Mouse (Mus musculus): ENCODE results near the gene Nnmt.

Nnmt gene

DNA sequence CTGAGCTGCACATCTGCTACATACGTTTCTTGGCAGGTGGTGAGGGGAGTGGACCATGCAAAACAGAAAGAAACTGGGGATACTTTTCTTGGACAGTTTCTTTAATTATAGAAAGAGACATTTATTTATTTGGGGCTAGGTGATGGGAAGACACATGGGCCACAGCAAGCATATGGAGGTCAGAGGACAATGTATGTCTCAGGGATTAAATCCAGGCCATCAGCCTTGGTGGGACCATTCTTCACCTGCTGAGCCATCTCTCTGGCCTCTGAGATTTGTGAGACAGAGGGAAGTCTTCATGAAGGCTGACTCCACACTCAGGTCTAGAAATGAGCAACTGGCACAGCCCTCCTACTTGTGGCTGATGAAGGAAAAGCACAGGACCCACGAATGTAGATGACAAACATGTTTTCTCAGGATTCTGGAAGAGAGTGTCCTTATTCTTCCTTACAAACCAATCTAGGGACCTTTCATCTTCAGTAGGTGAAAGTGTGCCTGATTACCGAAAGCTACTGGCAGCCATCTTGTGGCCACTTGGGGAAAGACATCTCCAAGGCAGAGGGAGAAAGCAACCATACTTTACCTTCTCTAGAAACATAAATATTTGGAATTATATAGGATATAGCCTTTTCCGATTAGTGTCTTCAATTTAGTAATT lies 45.3 kb downstream of the Nnmt start:
- DNase-seq (ENCODE audit: low read depth): peak; percentile 71

DNA sequence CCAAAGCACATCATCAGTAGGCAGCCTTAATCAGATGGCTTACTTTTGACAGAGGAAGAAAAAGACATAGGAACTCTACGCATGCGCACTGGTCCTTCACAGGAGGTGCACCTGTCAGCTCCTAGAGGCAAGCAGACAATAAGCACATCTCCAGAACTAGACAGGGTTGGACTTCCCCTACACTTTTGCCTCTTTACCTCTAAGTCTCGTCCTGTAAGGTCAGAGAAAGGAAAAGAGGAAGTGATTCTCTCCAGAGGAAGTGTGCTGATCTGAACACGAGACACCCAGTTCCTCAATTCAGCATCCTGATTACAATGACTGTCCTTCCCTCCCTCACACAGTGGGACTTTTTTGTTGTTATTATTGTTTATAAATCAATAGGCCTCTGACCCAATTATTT lies 46.3 kb downstream of the Nnmt start:
- DNase-seq (ENCODE audit: low read depth): peak; percentile 70

DNA sequence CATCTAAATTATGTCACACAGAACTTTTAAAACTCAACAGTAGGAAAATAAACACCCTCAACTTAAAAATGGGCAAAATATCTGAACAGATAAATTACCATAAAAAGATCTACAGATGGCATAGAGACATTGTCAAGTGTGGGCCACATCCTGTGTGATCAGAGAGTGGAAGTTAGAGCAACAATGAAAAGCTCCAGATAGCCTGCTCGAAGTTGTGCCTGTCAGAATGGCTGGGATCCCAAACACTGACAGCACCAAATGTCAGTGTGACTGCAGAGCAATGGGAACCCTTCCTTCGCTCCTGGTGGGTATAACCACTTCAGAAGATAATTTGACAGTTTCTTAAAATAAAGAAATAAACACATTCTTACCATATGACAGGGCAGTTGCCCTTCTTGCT lies 55.9 kb downstream of the Nnmt start:
- no peak for DNase-seq (ENCODE audit: low read depth)

DNA sequence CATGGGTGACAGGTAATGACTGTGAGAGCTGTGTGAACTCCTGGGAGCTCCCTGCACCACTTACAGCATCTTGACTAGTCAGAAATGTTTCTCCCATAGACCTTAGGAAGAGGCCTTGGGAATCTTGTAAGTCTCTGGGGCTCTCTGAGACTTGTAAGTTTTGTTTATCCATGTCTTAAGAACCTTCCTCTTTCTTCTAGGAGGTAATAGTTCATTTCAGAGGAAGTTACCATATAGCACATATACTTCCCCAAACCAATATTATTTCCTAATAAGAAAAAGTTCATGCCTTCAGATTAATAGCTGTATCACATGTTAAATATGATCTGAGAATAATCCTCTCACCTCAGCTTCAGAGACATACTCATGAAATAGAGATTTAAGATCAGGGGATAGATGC lies 57.7 kb downstream of the Nnmt start:
- no peak for DNase-seq (ENCODE audit: low read depth)
